Mouse (Mus musculus) heart, adult 2 months (tissue): ENCODE data around the gene Plekhm2.

Experiments used
- CTCF ChIP-seq: fragments of 200-600 bp; IDR thresholded peaks from 2 replicates; pipeline ENCODE4 v1.8.1; 2022; ENCODE audit warnings: antibody characterized with exemption, mild to moderate bottlenecking, moderate library complexity
- POLR2A ChIP-seq: fragments of 200-500 bp; IDR thresholded peaks from 2 replicates; pipeline ENCODE4 v1.6.1; 2011; ENCODE audit warnings: mild to moderate bottlenecking, low read depth, low read length, control low read depth; ENCODE audit not compliant: insufficient read depth

- no peak for TF ChIP-seq CTCF
- no peak for TF ChIP-seq POLR2A
Observed at GRCm38 (mm10) chr4:141617863-141618564, 46.7 kb downstream of the Plekhm2 start.
